Mouse (Mus musculus) limb, embryonic 10.5 days (tissue): ENCODE results near the gene Fancc. TPM values are rescaled to one million over a fixed set of nuclear protein-coding genes. Genes with fewer than 3 reads are reported as not detected.
A peak's percentile ranks its signal among the peaks of the same experiment; 100 is the strongest.

Experiments
- microRNA counts: library from miRNA; unstranded; fragments of <30 nt; microRNA quantifications from one replicate; lab custom pipeline; 2017
- microRNA-seq: library from miRNA; unstranded; fragments of <30 nt; microRNA quantifications from one replicate; pipeline ENCODE4, GENCODE M21; 2017
- polyA plus RNA-seq: library from polyadenylated mRNA; unstranded; fragments of >200 nt; fragmentation: Nextera tagmentation; extraction: Ambion mirVana; gene quantifications from 2 replicates; pipeline ENCODE4 v1.2.1, GENCODE M21; 2016

The Fancc gene
- polyA plus RNA-seq, 1 experiment from 2014 or later, result 27.0 TPM

MicroRNAs encoded within 50 kb of the gene (microRNA counts, 519-probe panel; counts per million panel counts)
- microRNA mmu-miR-23b (lab: Ali Mortazavi, UCI) (4,082 counts per million, percentile 79 among the panel's probes with 10 or more counts), microRNA mmu-miR-24 (lab: Ali Mortazavi, UCI) (4,310 counts per million, percentile 82 among the panel's probes with 10 or more counts), microRNA mmu-miR-27b (lab: Ali Mortazavi, UCI) (684 counts per million, percentile 72 among the panel's probes with 10 or more counts)

Small RNA genes lying within 50 kb of the gene (microRNA-seq; reads per million reads assigned to microRNA genes)
- gene Mir23b, result 16,192 reads per million, percentile 97 among the genes with 10 or more reads in this experiment
- gene Mir24-1, result not detected
- gene Mir27b, result 1,409 reads per million, percentile 79 among the genes with 10 or more reads in this experiment
- gene Mir3074-1, result not detected

Other genes with a start within 250 kb of the Fancc start
- 18.2 and 19.0 TPM in 2 replicates for gene Ptch1, start 76.3 kb upstream of the Fancc start, polyA plus RNA-seq